Mouse (Mus musculus) MEL-GATA-1-ER (cell line): Measurements from ENCODE around the gene Rufy3.

Experiments
- DNase-seq: peaks from one replicate; pipeline ENCODE4 v3.0.0-alpha.2; 2012; ENCODE audit warnings: low read depth; ENCODE audit errors: extremely low read depth

Gene Rufy3

DNA sequence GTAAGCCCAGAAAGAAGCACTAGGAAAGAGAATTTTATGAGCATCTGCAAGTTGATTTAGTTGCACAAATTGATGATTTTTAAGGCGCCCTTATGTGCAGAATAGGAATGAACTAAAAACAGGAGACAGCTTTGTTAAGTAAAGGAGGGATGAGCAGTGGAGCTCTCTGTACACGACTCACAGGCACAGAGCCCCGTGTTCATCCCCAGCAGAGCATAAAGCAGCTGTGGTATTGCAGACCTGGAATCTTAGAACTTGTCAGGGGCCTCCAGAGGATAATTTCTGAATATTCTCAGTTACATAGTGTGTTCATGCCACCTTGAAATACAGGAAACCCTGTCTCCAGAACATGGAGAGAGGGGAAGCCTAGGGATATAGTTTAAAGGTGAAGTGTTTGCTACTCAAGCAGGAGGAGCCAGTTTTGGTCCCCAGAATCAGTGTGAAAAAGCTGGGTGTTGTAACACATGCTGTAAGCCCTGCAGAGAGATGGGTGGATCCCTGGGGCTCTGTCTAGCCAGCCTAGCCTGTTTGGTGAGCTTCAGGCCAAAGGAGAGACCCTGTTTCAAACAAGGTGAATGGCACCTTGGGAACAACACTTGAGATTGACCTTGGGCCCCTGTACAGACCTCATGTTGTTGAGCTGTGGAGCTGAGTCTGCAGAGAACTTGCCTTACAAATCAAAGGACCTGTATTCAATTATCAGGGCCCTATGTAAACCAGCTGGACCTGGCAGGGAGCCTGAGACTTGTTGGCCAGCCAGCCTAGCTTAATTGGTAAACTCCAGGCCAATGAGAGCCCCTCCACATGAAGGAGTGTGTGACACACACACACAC lies 10.9 kb downstream of the Rufy3 start:
- no peak for DNase-seq

- no peak for DNase-seq
Measured at GRCm38 (mm10) chr5:88580681-88581080, 15.8 kb downstream of the Rufy3 start.

DNA sequence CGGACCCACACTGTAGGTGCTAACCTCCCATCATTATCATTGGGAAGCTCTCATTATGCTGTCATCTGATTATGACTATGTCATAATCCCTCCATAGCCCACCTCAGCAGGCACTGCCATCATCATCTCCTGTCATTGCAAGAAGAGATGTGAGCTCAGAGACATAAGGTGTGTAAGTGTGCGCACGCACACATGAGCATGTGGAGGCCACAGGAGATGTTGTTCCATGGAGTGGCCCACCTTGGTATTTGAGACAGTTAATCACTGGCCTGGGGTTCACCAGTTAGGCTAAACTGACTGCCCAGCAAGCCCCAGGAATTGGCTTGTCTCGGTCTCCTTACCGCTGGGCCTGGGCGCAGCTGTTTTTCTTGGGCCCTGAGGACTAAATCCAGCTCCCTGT lies 16.5 kb downstream of the Rufy3 start:
- no peak for DNase-seq

DNA sequence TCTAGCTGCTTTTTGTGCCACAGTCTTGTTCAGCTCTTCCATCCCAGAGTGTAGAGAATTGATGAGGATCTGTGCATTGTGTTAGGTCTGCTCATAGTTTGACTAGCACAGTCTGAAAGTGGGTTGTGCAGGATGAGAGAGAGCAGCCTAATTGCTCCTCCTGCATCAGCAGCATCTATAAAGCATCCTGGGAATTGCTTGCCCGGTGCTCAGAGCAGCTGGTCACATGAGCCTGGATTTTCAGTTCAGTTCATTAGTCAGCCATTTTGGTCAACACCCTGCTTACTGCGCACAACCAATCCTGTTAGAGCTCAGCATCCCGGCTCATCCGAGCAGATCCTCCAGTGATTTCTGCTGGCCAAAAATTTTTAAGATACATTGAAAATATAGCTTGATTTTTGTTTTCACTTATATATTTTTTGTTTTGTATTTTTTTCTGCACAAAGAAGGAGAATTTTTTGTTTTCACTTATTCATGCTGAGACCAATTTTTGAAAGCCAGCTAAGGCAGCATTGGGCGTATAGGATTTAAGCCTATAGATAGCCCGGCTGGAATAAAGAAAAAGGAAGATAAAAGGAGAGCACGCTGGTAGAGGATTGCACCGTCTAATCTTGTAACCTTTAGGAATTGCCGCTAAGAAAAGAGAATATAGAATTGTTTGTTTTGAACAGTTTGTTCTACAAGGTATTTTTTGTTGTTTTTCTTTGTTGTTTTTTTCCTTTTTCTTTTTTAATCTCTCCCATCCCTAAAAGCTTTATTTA lies 18.6 kb downstream of the Rufy3 start:
- DNase-seq: no peak

GRCm38 (mm10) chr5:88584061-88584460 lies 19.2 kb downstream of the Rufy3 start:
- DNase-seq: no peak

DNA sequence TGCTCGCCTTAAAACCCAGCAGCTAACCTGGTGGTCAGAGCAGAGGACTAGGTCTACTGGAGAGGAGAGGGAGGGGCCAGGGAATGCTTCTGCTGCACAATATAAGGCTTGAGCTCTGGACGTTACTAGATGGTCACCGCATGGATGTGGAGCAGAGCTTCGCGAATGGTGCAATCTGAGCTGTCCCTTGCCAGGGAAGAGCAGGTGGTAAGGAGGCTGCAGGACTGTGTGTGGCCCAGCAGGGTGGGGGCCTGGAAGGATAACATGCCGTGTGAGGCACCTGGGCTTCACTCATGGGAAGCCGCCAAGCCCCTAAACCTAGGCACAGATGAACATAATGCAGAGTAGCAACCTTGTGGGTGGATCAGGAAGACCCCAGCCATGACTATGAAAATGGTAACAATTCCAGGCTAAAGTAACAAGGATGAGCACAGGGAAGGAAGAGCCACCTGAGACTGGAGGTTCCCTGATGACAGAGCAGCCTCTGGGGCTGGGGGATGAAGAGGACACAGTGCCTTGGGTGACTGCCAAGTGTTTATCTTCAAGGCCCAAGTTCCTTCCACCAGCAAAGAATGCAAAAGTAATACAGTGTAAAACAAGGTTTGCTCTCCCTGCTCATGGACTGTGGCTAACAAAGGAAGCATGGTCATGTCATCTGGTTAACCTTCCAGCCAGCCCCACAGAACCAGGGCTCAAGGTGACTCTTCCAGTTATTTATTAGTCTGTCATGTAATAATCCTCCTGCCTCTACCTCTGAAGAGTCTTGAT lies 21.8 kb downstream of the Rufy3 start:
- DNase-seq: peak; percentile 70

DNA sequence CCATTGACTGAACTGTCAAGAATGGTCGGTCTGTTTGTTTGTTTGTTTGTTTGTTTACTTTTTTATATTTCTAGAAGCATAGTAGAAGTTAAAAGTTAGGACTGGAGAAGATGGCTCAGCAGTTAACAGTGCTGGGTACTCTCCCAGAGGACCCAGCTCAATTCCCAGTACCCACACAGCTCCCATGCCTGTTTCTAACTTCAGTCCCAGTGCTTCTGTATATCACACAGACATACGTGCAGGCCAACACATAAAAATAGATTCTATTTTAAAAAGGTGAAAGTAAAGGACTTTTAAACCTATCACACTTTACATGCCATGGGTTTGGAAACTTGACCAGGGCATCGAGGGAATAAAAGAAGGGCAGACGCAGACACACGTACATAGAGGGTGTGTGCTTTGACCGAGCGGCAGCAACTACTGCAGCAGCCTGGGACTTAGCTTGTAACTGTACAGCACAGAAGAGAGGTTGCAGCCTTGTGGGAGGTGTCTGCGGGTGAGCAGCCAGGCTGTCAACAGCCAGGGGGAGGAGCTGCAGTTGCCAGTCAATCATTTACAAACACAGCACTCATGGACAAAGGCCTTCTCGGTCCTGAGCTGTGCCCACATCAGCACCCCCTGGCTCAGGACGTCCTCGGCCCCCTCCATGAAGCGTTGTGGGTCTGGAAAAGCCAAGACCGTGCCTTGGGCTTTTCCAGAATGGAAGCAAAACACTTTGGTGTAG lies 22.5 kb downstream of the Rufy3 start:
- no peak for DNase-seq

DNA sequence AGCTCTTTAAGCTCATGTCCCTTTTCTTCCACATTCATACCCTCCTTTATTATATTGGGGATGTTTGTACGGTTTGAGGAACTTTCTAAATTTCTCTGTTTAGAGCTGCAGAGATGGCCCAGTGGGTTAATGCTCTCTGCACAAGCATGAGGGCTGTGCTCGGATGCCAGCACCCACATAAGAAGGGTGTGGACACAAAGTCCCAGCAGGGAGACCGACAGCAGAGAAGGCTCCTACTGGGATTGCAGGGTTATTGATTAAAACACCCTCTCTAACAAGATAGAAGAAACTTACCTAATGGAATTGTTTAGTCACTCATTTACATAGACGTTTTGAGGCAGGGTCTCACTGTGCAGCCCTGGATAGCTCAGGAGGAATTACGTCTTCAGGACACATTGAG lies 23.6 kb downstream of the Rufy3 start:
- DNase-seq: no peak

DNA sequence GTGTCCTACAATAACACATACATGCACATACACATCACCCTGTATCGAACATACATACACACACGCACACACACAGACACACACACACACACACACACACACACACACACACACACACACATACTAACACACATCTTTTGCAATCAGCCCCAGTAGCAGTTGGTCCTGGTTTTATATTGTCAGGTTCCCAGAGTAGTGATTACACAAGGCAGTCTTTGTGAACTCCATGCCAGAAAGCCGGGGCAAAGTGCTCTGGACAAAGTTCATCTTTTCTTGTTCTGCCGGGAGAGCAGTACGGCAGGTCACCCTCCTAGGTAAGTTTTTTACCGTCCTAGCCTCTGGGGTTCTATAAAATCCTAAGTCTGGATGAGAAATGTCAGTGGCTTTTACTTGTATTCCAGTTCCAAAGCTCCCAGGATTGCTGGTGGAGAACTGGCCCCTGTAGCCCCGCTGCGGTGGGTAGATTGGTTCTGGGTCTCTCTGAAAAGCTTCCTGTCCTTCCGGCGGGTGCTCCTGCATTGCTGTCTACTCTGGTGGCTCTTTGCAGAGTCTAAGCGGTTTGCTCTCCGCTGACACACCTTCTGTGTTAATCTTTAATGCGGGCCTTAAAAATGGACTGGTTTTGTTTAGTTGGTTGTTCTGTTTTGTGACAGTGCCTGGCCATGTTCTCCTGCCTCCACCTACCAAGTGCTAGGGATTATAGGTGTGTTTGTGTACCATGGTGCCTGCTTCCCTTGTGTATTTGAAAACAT lies 28.8 kb downstream of the Rufy3 start:
- no peak for DNase-seq

- DNase-seq: no peak
Measured at GRCm38 (mm10) chr5:88594173-88594569, 29.3 kb downstream of the Rufy3 start.

DNA sequence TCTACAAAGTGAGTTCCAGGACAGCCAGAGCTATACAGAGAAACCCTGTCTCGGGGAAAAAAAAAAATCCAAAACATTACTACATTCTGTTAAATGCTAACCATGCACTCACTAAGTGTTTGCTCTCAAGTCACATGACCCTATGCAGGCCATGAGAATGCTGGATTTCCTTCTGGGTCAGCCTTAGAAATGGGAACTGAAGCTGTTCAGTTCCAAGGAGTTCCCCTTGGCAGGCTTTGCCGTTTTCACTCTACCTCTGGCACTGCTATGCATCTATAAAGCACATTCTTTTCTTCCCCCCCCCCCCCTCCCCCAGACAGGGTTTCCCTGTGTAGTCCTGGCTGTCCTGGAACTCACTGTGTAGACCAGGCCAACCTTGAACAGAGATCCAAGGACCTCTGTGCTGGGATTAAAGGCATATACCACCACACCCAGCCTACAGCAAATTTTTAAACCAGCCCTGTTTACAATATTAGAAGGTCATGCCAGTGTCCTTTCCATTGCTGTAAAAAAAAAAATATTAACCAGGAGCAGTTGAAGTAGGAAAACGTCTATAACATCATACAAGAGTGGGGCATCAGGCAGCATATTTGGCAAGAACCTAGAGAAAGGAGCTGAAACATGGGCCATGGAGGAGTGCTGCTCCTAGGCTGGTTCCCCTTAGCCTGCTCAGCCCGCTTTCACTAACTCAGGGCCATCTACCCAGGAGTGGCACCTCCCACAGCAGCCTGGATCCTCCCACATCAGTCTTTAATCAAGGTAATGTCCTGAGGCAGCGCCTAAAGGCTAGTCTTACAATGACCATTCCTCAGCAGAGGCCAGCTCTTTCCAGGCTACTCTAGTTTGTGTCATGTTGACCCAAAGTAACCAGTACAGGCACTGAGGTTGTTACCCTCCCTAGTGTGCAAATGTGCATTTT lies 31.0 kb downstream of the Rufy3 start:
- DNase-seq: no peak

- DNase-seq: no peak
Measured at GRCm38 (mm10) chr5:88598961-88599360, 34.1 kb downstream of the Rufy3 start.

- DNase-seq: no peak
Measured at GRCm38 (mm10) chr5:88602030-88602429, 37.2 kb downstream of the Rufy3 start.

- no peak for DNase-seq
Measured at GRCm38 (mm10) chr5:88602713-88603112, 37.9 kb downstream of the Rufy3 start.

DNA sequence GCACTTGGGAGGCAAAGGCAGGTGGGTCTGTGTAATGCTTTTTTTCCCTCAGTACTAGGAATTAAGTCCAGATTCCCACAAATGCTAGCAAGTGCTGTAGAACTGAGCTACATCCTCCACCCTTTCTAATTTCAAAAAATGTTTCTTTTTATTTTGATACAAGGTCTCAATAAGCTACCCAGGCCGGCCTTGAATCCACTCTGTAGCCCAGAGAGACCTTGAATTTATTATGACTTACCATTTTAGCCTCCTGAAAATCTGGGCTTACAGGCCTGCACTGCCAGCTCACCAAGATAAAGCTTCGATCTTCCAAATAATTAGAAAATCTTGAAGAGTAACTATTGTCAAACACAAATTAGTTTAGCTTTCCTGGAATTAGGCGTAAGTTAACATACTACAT lies 39.2 kb downstream of the Rufy3 start:
- DNase-seq: no peak

GRCm38 (mm10) chr5:88604641-88605358 lies 40.0 kb downstream of the Rufy3 start:
- DNase-seq: no peak

GRCm38 (mm10) chr5:88614129-88614528 lies 49.3 kb downstream of the Rufy3 start:
- no peak for DNase-seq

- no peak for DNase-seq
Measured at GRCm38 (mm10) chr5:88616988-88617387, 52.1 kb downstream of the Rufy3 start.

GRCm38 (mm10) chr5:88627545-88627944 lies 62.7 kb downstream of the Rufy3 start:
- DNase-seq: peak; percentile 59
